Mouse (Mus musculus) erythroblast, embryonic 14.5 days (primary cell): ENCODE measurements around the gene Otulin.

Experiments used
- GATA1 ChIP-seq: IDR thresholded peaks from 2 replicates; pipeline ENCODE4 v1.6.1; 2012; ENCODE audit warnings: low read length, inconsistent platforms, mixed read lengths
- TAL1 ChIP-seq: IDR thresholded peaks from 3 replicates; pipeline ENCODE4 v1.6.1; 2012; ENCODE audit warnings: low read length, inconsistent platforms, mixed read lengths

GRCm38 (mm10) chr15:27581640-27582039, 48.9 kb downstream of the Otulin start:
- TF ChIP-seq GATA1 (no peak), TAL1 (no peak)
